Mouse (Mus musculus) myocyte (in vitro differentiated cells): ENCODE measurements around the gene Timm50.

Experiments
- CEBPB ChIP-seq: IDR thresholded peaks from 2 replicates; pipeline ENCODE4 v1.6.1; 2011; ENCODE audit warnings: mild to moderate bottlenecking, moderate library complexity; ENCODE audit not compliant: poor library complexity, insufficient read depth, severe bottlenecking
- E2F4 ChIP-seq: IDR thresholded peaks from one replicate; pipeline ENCODE4 v1.6.1; 2011; ENCODE audit warnings: mild to moderate bottlenecking, control low read depth, moderate library complexity; ENCODE audit not compliant: insufficient read depth
- MYOD1 ChIP-seq, 3 experiments: IDR thresholded peaks; one replicate each; pipeline ENCODE4 v1.6.1; 2011; ENCODE audit warnings: control low read depth in 2 of 3, low read depth in 2 of 3, mild to moderate bottlenecking in 2 of 3, moderate library complexity in 1 of 3; ENCODE audit not compliant: insufficient read length in 2 of 3, control insufficient read depth in 1 of 3
- MYOG ChIP-seq, 3 experiments: IDR thresholded peaks; one replicate each; pipeline ENCODE4 v1.6.1; 2011; ENCODE audit warnings: control low read depth in 2 of 3, low read depth in 2 of 3, mild to moderate bottlenecking in 2 of 3; ENCODE audit not compliant: insufficient read length in 2 of 3, control insufficient read depth in 1 of 3, insufficient read depth in 1 of 3
- POLR2A ChIP-seq: IDR thresholded peaks from one replicate; pipeline ENCODE4 v1.6.1; 2011; ENCODE audit warnings: low read depth, mild to moderate bottlenecking, control low read depth, moderate library complexity; ENCODE audit not compliant: insufficient read length
- POLR2AphosphoS2 ChIP-seq: IDR thresholded peaks from one replicate; pipeline ENCODE4 v1.6.1; 2011; ENCODE audit warnings: low read depth, control low read depth; ENCODE audit not compliant: insufficient read length
- TCF12 ChIP-seq: IDR thresholded peaks from one replicate; pipeline ENCODE4 v1.6.1; 2011; ENCODE audit warnings: mild to moderate bottlenecking, control low read depth; ENCODE audit not compliant: poor library complexity, insufficient read depth, severe bottlenecking

DNA sequence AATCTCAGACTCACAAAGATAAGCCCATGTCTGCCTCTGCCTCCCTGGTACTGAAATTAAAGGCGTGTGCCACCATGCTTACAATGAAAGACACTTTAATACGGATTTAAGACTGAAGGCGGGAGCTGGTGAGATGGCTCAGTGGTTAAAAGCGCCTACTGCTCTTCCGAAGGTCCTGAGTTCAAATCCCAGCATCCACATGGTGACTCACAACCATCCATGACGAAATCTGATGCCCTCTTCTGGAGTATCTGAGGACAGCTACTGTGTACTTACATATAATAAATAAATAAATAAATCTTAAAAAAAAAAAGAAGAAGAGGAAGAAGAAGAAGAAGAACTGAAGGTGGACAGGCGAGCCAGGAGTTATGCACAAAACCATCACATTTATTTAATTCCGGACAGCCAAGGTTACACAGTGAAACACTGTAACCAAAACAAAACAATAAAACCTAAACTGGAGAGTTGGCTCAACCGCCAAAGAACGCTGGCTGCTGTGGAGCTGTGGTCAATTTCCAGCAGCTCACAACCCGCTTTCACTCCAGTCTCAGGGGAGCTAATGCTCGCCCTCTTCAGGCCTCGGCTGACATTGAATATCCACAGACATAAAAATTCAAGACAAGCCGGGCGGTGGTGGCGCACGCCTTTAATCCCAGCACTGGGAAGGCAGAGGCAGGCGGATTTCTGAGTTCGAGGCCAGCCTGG lies 27.5 kb upstream of the Timm50 start:
- TF ChIP-seq E2F4 (no peak), POLR2A (no peak), POLR2AphosphoS2 (no peak), MYOG (IDR thresholded peaks at IDR 0.05; ENCODE audit: control insufficient read depth in 1 of 3, insufficient read depth in 1 of 3, insufficient read length in 2 of 3, low read depth in 2 of 3) (no peak), MYOD1 (IDR thresholded peaks at IDR 0.05; ENCODE audit: control insufficient read depth in 1 of 3, insufficient read length in 2 of 3, low read depth in 2 of 3) (no peak), CEBPB (no peak), TCF12 (no peak)
